Mouse (Mus musculus) midbrain, embryonic 14.5 days (tissue): ENCODE measurements at regions not wholly inside any gene's neighbourhood (a gene's known extent, or its start where the extent isn't known, plus 50 kb on each side); places are given as distances from the start of the nearest gene placed in this dataset.

ENCODE experiments used
- ATAC-seq: fragments of 200-750 bp; cut with Nextera tagmentation; 2 replicates; pipeline ENCODE4 v1.8.0; 2017; ENCODE audit warnings: moderate number of reproducible peaks, moderate library complexity; ENCODE audit not compliant: low FRiP score, low TSS enrichment
- DNase-seq: peaks from one replicate; pipeline ENCODE4 v3.0.0-alpha.2; 2015
- H3K27ac ChIP-seq: fragments of 300-500 bp; sonication (generic); replicated peaks from 2 replicates; pipeline ENCODE4 v1.5.1; 2014; ENCODE audit warnings: mild to moderate bottlenecking, low read depth, low read length, moderate library complexity
- H3K27me3 ChIP-seq: fragments of 300-500 bp; sonication (generic); 2 replicates; pipeline ENCODE4 v1.6.1; 2014; ENCODE audit warnings: low read length, control low read depth, mixed read lengths; ENCODE audit not compliant: control insufficient read depth, insufficient read depth
- H3K36me3 ChIP-seq: fragments of 300-500 bp; sonication (generic); 2 replicates; pipeline ENCODE4 v1.6.1; 2014; ENCODE audit warnings: low read length, control low read depth; ENCODE audit not compliant: control insufficient read depth, insufficient read depth
- H3K4me1 ChIP-seq: fragments of 300-500 bp; sonication (generic); 2 replicates; pipeline ENCODE4 v1.6.1; 2014; ENCODE audit warnings: mild to moderate bottlenecking, antibody characterized with exemption, low read length, control low read depth; ENCODE audit not compliant: control insufficient read depth, insufficient read depth
- H3K4me2 ChIP-seq: fragments of 300-500 bp; sonication (generic); 2 replicates; pipeline ENCODE4 v1.6.1; 2014; ENCODE audit warnings: mild to moderate bottlenecking, low read length, moderate library complexity
- H3K4me3 ChIP-seq: fragments of 300-500 bp; sonication (generic); replicated peaks from 2 replicates; pipeline ENCODE4 v1.5.1; 2014; ENCODE audit warnings: low read depth, low read length
- H3K9ac ChIP-seq: fragments of 300-500 bp; sonication (generic); replicated peaks from 2 replicates; pipeline ENCODE4 v1.6.1; 2014; ENCODE audit warnings: mild to moderate bottlenecking, low read length, moderate library complexity
- H3K9me3 ChIP-seq: fragments of 300-500 bp; sonication (generic); 2 replicates; pipeline ENCODE4 v1.6.1; 2016; ENCODE audit warnings: low read length, control low read depth, mixed read lengths; ENCODE audit not compliant: control insufficient read depth
- WGBS: fragments of 180-500 bp; shearing (Covaris S2); extraction: QIAGEN DNeasy Blood & Tissue Kit; methylation state at CpG from one replicate; pipeline ENCODE4 v1.1.7; 2014; 5-methylcytosine and 5-hydroxymethylcytosine counted together

DNA sequence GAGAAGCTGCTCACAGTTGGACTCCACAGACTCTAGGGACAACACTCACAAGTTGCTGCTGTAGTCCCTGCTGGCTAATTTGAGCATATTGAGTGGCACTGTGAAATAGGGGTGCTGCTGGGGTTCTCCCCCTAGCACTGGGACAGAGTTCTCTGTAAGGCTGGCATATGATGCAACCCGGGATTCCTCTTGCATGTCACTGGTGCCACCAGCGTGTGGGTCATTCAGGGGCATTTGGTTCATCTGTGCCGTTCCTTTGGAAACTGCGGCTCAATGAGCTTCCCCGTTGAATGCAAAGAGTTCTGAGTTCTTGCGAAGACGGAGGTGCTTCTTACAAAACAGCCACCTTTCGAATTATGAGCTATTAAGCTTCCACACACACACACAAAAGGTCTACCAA is 486.6 kb upstream of the Gm19410 start:
- H3K36me3 ChIP-seq: no peaks in the 10 kb centered on the region
- no peak overlapping the region for H3K4me3 ChIP-seq
- no peak overlapping the region for H3K4me2 ChIP-seq
- DNase-seq: no peak
- no peak overlapping the region for H3K9ac ChIP-seq
- 95% methylated on average over 8 of the region's 8 CpGs for WGBS
- no peak overlapping the region for H3K27ac ChIP-seq
- ATAC-seq: no peak
- no peaks in the 10 kb centered on the region for H3K9me3 ChIP-seq
- no peaks in the 10 kb centered on the region for H3K27me3 ChIP-seq
- no peaks in the 10 kb centered on the region for H3K4me1 ChIP-seq

DNA sequence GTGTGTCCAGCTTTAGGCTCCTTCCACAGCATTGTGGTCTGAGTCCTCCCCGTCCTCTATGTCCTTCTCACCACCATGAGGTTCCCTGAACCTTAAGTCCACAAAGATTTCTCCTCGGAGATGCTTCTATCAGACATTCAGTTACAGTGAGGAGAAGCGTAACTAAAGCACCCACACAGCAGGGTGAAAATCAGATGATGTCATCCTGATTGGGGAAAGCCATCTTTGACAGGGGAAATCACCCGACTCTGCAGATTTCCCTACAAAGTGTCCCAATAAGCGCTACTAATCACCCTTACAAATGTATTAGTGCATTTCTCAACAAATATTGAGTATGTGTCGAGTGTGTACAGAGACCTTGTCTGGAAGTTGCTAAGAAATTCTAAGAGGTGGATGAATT is 484.8 kb upstream of the Gm19410 start:
- Histone ChIP-seq H3K36me3 (no peaks in the 10 kb centered on the region), H3K9ac (no peak overlapping the region), H3K4me2 (no peak overlapping the region), H3K27ac (no peak overlapping the region), H3K9me3 (no peaks in the 10 kb centered on the region), H3K4me1 (no peaks in the 10 kb centered on the region), H3K27me3 (no peaks in the 10 kb centered on the region), H3K4me3 (no peak overlapping the region)
- no peak for ATAC-seq
- WGBS: 89% methylated on average over 6 of the region's 6 CpGs
- DNase-seq: no peak

DNA sequence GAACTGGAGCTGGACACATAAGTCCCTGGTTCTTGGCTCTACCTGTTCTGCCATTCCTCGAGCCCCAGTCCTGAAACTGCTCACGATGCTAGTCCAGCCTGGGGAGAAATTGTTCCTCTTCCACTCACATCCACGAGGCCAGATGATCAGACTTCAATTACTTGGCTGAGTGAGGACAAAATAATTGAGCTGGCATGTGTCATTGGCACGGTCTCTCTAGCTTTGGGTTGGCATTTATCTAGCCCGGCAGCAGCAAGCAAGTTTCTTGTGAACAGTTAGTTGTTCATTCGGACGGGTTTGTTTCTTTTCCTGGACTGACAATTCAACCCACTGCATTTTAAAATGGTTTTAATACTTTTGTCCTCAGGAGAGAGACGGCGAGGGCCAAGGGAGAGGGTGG is 482.2 kb upstream of the Gm19410 start:
- no peak for DNase-seq
- no peak overlapping the region for H3K4me2 ChIP-seq
- no peaks in the 10 kb centered on the region for H3K4me1 ChIP-seq
- H3K36me3 ChIP-seq: no peaks in the 10 kb centered on the region
- H3K4me3 ChIP-seq: no peak overlapping the region
- ATAC-seq: no peak
- H3K9me3 ChIP-seq: no peaks in the 10 kb centered on the region
- no peaks in the 10 kb centered on the region for H3K27me3 ChIP-seq
- H3K9ac ChIP-seq: no peak overlapping the region
- no peak overlapping the region for H3K27ac ChIP-seq
- 91% methylated on average over 9 of the region's 9 CpGs for WGBS

DNA sequence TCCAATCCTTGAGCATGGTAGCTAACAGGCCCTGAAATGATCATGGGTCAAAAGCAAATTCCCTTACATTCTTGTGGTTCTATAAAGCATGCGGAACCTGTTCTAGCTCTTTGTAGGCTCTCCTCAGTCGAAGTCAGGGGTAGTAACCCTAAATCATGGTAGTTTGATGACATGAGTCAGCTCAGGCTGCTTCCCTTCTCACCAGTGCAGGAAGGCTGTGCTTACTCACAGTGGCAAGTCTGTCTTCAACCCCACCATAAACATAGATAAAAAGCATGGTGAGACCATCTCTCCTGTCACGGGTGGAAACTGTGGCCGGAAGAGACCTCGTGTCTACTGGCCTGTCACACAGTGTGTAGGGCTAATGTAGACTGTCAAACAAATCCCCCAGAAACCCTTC is 476.6 kb upstream of the Gm19410 start:
- H3K27me3 ChIP-seq: no peaks in the 10 kb centered on the region
- no peaks in the 10 kb centered on the region for H3K9me3 ChIP-seq
- WGBS: 69% methylated on average over 5 of the region's 5 CpGs
- H3K4me3 ChIP-seq: no peak overlapping the region
- H3K9ac ChIP-seq: no peak overlapping the region
- H3K4me1 ChIP-seq: no peaks in the 10 kb centered on the region
- H3K4me2 ChIP-seq: no peak overlapping the region
- no peak overlapping the region for H3K27ac ChIP-seq
- no peak for DNase-seq
- H3K36me3 ChIP-seq: no peaks in the 10 kb centered on the region
- ATAC-seq: no peak

DNA sequence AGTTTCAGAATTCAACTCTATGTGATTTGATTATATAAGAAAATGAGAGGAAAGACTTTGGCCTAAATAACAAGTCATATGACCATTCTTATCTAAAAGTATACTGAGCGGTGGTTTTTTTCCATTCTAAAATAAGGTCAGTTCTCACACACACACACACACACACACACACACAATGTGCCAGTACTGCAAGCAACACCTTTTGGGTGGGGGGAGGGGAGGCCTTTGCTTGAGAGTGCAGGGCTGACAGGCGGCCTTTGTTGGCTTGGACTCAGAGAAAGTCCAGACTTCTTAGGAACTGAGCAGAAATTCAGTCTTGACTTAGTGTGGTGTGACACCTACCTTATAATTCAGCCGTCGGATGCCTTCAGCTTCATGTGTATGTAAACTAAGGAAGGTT is 475.6 kb upstream of the Gm19410 start:
- H3K9ac ChIP-seq: no peak overlapping the region
- H3K4me3 ChIP-seq: no peak overlapping the region
- DNase-seq: no peak
- WGBS: 87% methylated on average over 4 of the region's 4 CpGs
- no peaks in the 10 kb centered on the region for H3K4me1 ChIP-seq
- ATAC-seq: no peak
- H3K4me2 ChIP-seq: no peak overlapping the region
- no peaks in the 10 kb centered on the region for H3K36me3 ChIP-seq
- no peak overlapping the region for H3K27ac ChIP-seq
- H3K27me3 ChIP-seq: no peaks in the 10 kb centered on the region
- H3K9me3 ChIP-seq: no peaks in the 10 kb centered on the region

DNA sequence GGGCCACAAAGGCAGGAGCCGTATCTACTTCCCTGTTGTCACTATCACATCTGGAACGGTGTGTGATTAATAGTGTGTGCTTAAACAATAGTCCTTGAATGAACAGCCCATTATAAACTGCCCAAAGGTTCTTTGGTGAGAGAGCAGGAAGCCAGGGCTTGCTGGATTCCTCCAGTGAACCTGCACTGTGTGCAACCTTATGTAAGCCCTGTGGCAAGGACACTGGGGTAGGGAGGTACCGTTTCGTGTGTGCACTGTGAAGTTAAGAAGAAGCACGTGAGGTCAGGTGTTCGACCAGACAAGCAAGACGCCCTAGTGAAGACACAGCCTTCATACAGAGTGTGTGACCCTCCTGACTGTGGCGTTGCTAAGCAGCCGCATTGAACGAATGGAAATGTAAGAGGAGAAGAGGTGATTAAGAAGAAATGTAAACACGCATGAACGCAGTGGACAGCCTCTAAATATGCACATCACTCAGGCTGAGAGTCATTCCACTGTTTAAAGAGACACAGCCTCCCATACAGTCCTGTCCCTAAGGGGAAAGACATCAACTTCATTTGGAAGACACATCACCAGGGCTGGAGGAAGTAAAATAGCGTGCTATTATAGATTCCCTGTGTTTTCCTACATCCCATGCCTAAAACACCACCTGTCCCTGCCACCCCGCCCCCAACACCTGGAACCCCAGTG is 472.0 kb upstream of the Gm19410 start:
- Histone ChIP-seq H3K9ac (no peak overlapping the region), H3K9me3 (no peaks in the 10 kb centered on the region), H3K27me3 (no peaks in the 10 kb centered on the region), H3K36me3 (no peaks in the 10 kb centered on the region), H3K27ac (no peak overlapping the region), H3K4me3 (no peak overlapping the region), H3K4me1 (no peaks in the 10 kb centered on the region), H3K4me2 (no peak overlapping the region)
- DNase-seq (no peak), ATAC-seq (no peak)
- 75% methylated on average over 14 of the region's 14 CpGs for WGBS

DNA sequence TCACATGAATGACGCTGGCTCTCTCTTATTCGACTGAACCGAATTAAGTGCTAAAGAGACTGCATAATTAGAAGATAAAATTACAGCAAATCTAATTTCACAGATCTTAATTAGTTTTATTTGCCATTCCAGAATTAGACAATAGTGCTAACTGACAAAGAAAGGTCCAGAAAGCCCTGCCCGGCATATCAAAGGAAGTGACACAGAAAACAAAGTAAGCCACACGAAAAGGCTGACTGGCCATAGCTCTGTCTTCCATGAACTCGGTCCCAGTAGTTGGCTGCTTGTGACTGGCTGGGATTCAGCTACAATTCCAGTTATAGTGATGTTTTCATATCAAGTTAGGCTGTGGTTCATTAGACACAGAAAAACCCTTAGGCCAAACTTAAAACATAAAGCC is 468.7 kb upstream of the Gm19410 start:
- WGBS: 66% methylated on average over 6 of the region's 6 CpGs
- no peak overlapping the region for H3K4me2 ChIP-seq
- ATAC-seq: no peak

DNA sequence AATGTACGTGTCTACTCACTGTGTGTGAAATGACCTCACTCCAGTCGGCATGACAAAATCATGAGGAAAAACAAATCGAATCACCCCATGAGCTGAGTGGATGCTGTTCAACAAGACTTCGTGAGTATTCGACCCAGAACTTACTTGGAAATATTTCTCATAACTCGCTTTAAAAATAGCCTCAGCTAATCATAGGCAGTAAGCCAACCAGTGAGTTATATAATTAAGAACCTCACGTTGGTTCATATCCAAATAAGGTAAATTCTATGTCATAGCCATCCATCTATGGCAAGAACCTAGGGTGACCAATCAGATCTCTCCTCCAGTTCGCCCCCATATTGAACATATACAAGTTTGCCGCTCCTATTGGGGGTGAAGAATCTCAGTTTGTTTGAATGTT is 466.5 kb upstream of the Gm19410 start:
- H3K4me2 ChIP-seq: no peak overlapping the region
- no peaks in the 10 kb centered on the region for H3K9me3 ChIP-seq
- no peak overlapping the region for H3K4me3 ChIP-seq
- DNase-seq: no peak
- H3K27ac ChIP-seq: no peak overlapping the region
- no peak overlapping the region for H3K9ac ChIP-seq
- no peaks in the 10 kb centered on the region for H3K4me1 ChIP-seq
- no peaks in the 10 kb centered on the region for H3K27me3 ChIP-seq
- ATAC-seq: no peak
- H3K36me3 ChIP-seq: no peaks in the 10 kb centered on the region
- WGBS: 94% methylated on average over 9 of the region's 9 CpGs

More for the DNA sequence above, 468.7 kb upstream of the Gm19410 start:
- Histone ChIP-seq H3K4me3 (no peak overlapping the region), H3K9me3 (no peaks in the 10 kb centered on the region), H3K27me3 (no peaks in the 10 kb centered on the region), H3K36me3 (no peaks in the 10 kb centered on the region), H3K27ac (no peak overlapping the region), H3K4me1 (no peaks in the 10 kb centered on the region), H3K9ac (no peak overlapping the region)
- DNase-seq: no peak

DNA sequence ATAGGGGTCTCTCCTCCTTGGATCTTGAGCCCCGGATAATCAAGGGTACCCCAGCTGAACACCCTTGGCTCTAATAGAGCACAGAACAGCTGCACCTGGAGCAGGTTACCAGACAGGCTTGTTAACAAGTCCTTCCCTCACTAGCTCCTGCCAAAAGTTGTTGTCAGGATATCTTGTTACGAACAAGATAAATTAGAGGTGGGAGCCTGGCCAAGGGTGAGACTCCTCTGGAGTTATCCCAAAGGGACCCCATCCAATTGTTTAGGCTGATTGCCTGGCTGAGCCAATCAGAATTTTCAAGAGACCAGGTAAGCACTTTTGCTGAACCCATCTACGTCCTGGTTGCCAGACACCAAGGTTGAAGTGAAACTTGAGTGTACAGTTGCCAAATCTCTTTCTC is 465.2 kb upstream of the Gm19410 start:
- Histone ChIP-seq H3K27ac (no peak overlapping the region), H3K4me2 (no peak overlapping the region), H3K4me3 (no peak overlapping the region), H3K9me3 (no peaks in the 10 kb centered on the region), H3K9ac (no peak overlapping the region), H3K4me1 (no peaks in the 10 kb centered on the region), H3K36me3 (no peaks in the 10 kb centered on the region), H3K27me3 (no peaks in the 10 kb centered on the region)
- ATAC-seq (no peak), DNase-seq (no peak)
- WGBS: 87% methylated on average over 3 of the region's 3 CpGs
